Mouse (Mus musculus) kidney, adult 2 months (tissue): ENCODE measurements around the gene Meis1.

ENCODE experiments used
- CTCF ChIP-seq: fragments of 200-500 bp; conservative IDR thresholded peaks from 2 replicates; pipeline ENCODE4 v1.5.1; 2011; ENCODE audit warnings: low read depth, mild to moderate bottlenecking, control low read depth, low read length, moderate library complexity, mixed read lengths; ENCODE audit not compliant: insufficient read depth, insufficient read length
- POLR2A ChIP-seq: fragments of 200-500 bp; IDR thresholded peaks from one replicate; pipeline ENCODE4 v1.6.1; 2011; ENCODE audit warnings: low read depth, low read length, control low read depth

DNA sequence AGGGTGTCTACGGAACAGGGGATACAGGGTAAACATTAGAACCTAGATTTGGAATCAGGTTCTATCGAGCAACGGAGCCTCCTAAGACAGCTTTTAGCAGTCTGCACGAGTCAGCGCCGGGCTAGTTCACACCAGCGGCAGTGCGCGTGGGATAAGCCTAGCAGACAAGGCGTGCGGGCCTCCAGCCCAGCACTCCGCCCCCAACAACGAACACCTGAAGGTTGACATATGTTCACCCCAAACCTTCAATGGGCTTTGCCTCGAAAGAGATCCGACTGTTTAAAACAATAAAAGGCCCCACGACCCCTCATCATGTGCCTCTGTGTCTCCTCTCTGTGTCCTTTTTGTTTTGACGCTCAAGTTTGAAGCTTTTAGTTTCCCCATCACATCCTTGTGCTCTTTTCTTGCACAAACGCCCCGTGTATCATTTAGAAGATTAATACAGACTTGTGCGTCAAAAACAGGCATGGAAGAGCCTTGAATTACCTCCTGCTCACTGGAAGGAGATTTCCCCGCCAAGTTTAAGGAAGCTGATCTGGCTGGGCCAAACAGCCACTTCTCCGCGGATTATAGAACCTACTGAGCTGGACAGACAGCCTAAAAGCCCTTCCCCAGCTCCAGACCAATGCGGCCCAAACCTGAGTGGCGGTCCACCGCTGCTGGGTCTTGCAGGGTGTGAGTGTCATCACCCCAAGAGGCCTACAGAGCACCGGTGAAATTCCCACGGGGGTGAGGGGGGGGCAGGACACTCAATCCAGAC is 2.3 kb upstream of the Meis1 start:
- TF ChIP-seq POLR2A = no peak
- no peak for TF ChIP-seq CTCF
